Mouse (Mus musculus) bone marrow, adult 2 months (tissue): ENCODE results near the gene Nr1h2.

Source experiments
- CTCF ChIP-seq: fragments of 200-500 bp; IDR thresholded peaks from 2 replicates; pipeline ENCODE4 v1.5.1; 2011; ENCODE audit warnings: low read length, control low read depth; ENCODE audit not compliant: control insufficient read depth, insufficient read depth
- POLR2A ChIP-seq: fragments of 200-500 bp; IDR thresholded peaks from 2 replicates; pipeline ENCODE4 v1.6.1; 2011; ENCODE audit warnings: low read depth, mild to moderate bottlenecking, control low read depth, low read length, borderline replicate concordance; ENCODE audit not compliant: control insufficient read depth

DNA sequence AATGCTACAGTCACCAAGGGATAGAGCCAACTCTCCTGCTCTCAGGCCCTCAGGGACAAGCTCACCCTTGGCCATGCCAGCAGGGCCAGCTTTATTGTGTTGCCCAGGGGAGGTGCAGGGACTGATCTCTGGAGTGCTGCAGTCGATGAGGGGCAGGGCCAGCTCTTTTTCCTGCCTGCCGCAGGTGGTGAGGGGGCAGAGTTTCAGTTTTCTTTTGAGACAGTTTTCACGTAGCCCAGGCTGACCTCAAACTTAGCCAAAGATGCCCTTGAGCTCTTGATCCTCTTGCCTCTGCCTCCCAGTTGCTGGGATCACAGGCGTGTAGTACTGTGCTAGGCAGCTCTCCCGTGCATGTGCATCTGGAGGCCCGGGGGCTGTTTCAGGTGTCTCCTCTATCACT, 17.2 kb upstream of the Nr1h2 start:
- TF ChIP-seq CTCF (no peak), POLR2A (no peak)
